8 mouse cellular contexts compared by ENCODE assay signal in the genomic region with DNA sequence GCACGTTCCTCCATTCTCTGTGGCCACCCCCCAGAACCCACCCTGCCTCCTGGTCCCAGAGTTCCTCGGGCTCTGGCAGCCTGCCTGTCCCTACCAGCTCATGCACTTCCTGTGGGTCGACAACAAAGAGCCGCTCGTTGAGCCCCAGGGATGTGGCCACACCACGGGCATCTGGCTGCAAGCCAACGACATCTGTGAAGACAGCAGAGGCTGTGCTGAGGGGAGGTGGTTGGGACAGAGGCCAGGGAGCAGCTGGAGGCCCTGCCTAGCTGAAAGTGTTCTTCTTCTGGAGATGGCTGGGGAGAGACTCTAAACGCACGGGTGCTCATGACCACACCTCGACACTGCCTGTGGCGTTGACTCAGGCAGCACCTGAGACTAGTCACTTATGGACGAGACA. TPM values are rescaled to one million over a fixed set of nuclear protein-coding genes. Genes with fewer than 3 reads are reported as not detected.
DNase-seq lines count a peak whose midpoint lies in the region; ATAC-seq and TF ChIP-seq lines count a peak whose summit lies in the region.

No protein-coding gene starts in this region.

- H3K36me3 ChIP-seq in embryonic facial prominence, embryonic 12.5 days: no peaks in the 10 kb centered on the region
- peaks cover 4% of the 10 kb centered on the region; the same call in 1 of the 2 replicates for H3K36me3 ChIP-seq in heart, embryonic 15.5 days
- H3K36me3 ChIP-seq in lung, embryonic 14.5 days (ENCODE audit: insufficient read depth): no peaks in the 10 kb centered on the region; the same call in 1 of the 2 replicates
- no peaks in the 10 kb centered on the region for H3K36me3 ChIP-seq in neural tube, embryonic 15.5 days

- 30% methylated on average over 12 of the region's 12 CpGs for WGBS in embryonic facial prominence, embryonic 12.5 days
- WGBS in heart, embryonic 15.5 days: 6% methylated on average over 12 of the region's 12 CpGs
- 12% methylated on average over 12 of the region's 12 CpGs for WGBS in lung, embryonic 14.5 days
- WGBS in neural tube, embryonic 15.5 days: 15% methylated on average over 12 of the region's 12 CpGs

- H3K4me2 ChIP-seq in embryonic facial prominence, embryonic 12.5 days (replicated peaks): 0 out of 2 replicates have a peak overlapping the region, but pooled peaks have one; percentile 17
- H3K4me2 ChIP-seq in heart, embryonic 15.5 days: peak overlapping the region; percentile 29
- H3K4me2 ChIP-seq in lung, embryonic 14.5 days: peak overlapping the region; percentile 32
- peak overlapping the region; percentile 6; the same call in 1 of the 2 replicates for H3K4me2 ChIP-seq in neural tube, embryonic 15.5 days

- H3K27me3 ChIP-seq in embryonic facial prominence, embryonic 12.5 days: no peaks in the 10 kb centered on the region
- no peaks in the 10 kb centered on the region for H3K27me3 ChIP-seq in heart, embryonic 15.5 days
- H3K27me3 ChIP-seq in lung, embryonic 14.5 days (ENCODE audit: insufficient read depth, low read length): no peaks in the 10 kb centered on the region
- H3K27me3 ChIP-seq in neural tube, embryonic 15.5 days (replicated peaks): no peaks in the 10 kb centered on the region

- H3K9ac ChIP-seq in embryonic facial prominence, embryonic 12.5 days: no peak overlapping the region
- H3K9ac ChIP-seq in heart, embryonic 15.5 days: no peak overlapping the region
- H3K9ac ChIP-seq in lung, embryonic 14.5 days: no peak overlapping the region
- H3K9ac ChIP-seq in neural tube, embryonic 15.5 days (replicated peaks): 0 out of 2 replicates have a peak overlapping the region, but pooled peaks have one; percentile 5

- peak; percentile 79 for ATAC-seq in embryonic facial prominence, embryonic 12.5 days (ENCODE audit: insufficient number of reproducible peaks, insufficient read depth, low FRiP score, low TSS enrichment)
- ATAC-seq in heart, embryonic 15.5 days (replicated peaks; ENCODE audit: insufficient number of reproducible peaks, insufficient read depth, low FRiP score, low read depth): peak; percentile 84
- peak; percentile 89 for ATAC-seq in lung, embryonic 14.5 days (ENCODE audit: insufficient read depth)
- peak; percentile 77 for ATAC-seq in neural tube, embryonic 15.5 days (ENCODE audit: low FRiP score)

- no peak for TF ChIP-seq CTCF in lung, embryonic 14.5 days (IDR thresholded peaks at IDR 0.05; ENCODE audit: low read depth)

- peaks cover 25% of the 10 kb centered on the region for H3K4me1 ChIP-seq in embryonic facial prominence, embryonic 12.5 days
- H3K4me1 ChIP-seq in heart, embryonic 15.5 days (replicated peaks): peaks cover 70% of the 10 kb centered on the region
- H3K4me1 ChIP-seq in lung, embryonic 14.5 days (ENCODE audit: insufficient read depth): peaks cover 9% of the 10 kb centered on the region
- peaks cover 17% of the 10 kb centered on the region for H3K4me1 ChIP-seq in neural tube, embryonic 15.5 days

- no peak overlapping the region for H3K4me3 ChIP-seq in embryonic facial prominence, embryonic 12.5 days
- H3K4me3 ChIP-seq in heart, embryonic 15.5 days: peak overlapping the region; percentile 20; the same call in 1 of the 2 replicates
- H3K4me3 ChIP-seq in lung, embryonic 14.5 days (ENCODE audit: low read depth, low read length): no peak overlapping the region; the same call in 1 of the 2 replicates
- no peak overlapping the region for H3K4me3 ChIP-seq in neural tube, embryonic 15.5 days (replicated peaks)

- H3K27ac ChIP-seq in embryonic facial prominence, embryonic 12.5 days: peak overlapping the region; percentile 65
- peak overlapping the region; percentile 82 for H3K27ac ChIP-seq in heart, embryonic 15.5 days
- H3K27ac ChIP-seq in lung, embryonic 14.5 days (ENCODE audit: low read depth): peak overlapping the region; percentile 85
- H3K27ac ChIP-seq in neural tube, embryonic 15.5 days (replicated peaks): peak overlapping the region; percentile 54

- DNase-seq in urinary bladder, postnatal 14 days (ENCODE audit: low spot score): peak; percentile 61
- DNase-seq in urinary bladder, adult 2 months (ENCODE audit: low spot score): no peak
- peak; percentile 89 to 91 for DNase-seq in kidney, postnatal 36 days
- DNase-seq in lung, embryonic 14.5 days: peak; percentile 96
- DNase-seq in thymus, adult 18-20 months: peak; percentile 73 to 84

- no peaks in the 10 kb centered on the region for H3K9me3 ChIP-seq in embryonic facial prominence, embryonic 12.5 days
- H3K9me3 ChIP-seq in heart, embryonic 15.5 days (replicated peaks): no peaks in the 10 kb centered on the region
- no peaks in the 10 kb centered on the region for H3K9me3 ChIP-seq in lung, embryonic 14.5 days (ENCODE audit: low read depth, low read length)
- no peaks in the 10 kb centered on the region for H3K9me3 ChIP-seq in neural tube, embryonic 15.5 days (replicated peaks)

RNA-seq across cellular contexts. Expression of gene Rapgef3, which starts 17.1 kb away (rescaled TPM):
- 17.8 and 19.2 TPM in 2 replicates for polyA plus RNA-seq in urinary bladder, adult 2 months (2012; rRNA removed)
- polyA plus RNA-seq in embryonic facial prominence, embryonic 12.5 days (2016; fragmentation: Nextera tagmentation; extraction: Ambion mirVana): 10.5 and 10.8 TPM in 2 replicates
- polyA plus RNA-seq in heart, embryonic 15.5 days (2015; fragmentation: Nextera tagmentation; extraction: Ambion mirVana): 20.0 and 24.0 TPM in 2 replicates
- 14.3 and 17.5 TPM in 2 replicates for polyA plus RNA-seq in lung, embryonic 14.5 days (2014; fragmentation: Nextera tagmentation; extraction: Ambion mirVana)
- 12.5 and 19.5 TPM in 2 replicates for polyA plus RNA-seq in neural tube, embryonic 15.5 days (2015; fragmentation: Nextera tagmentation; extraction: Ambion mirVana)

RNA-seq across cellular contexts. Expression of gene Endou, which starts 19.6 kb away (rescaled TPM):
- polyA plus RNA-seq in urinary bladder, adult 2 months (2012; rRNA removed): 1.7 and 2.1 TPM in 2 replicates
- polyA plus RNA-seq in embryonic facial prominence, embryonic 12.5 days (2016; fragmentation: Nextera tagmentation; extraction: Ambion mirVana): 0.09 and 0.33 TPM in 2 replicates
- 0.86 and 3.5 TPM in 2 replicates for polyA plus RNA-seq in heart, embryonic 15.5 days (2015; fragmentation: Nextera tagmentation; extraction: Ambion mirVana)
- polyA plus RNA-seq in lung, embryonic 14.5 days (2014; fragmentation: Nextera tagmentation; extraction: Ambion mirVana): 0.20 TPM in 1 of 2 replicates, not detected in the other
- polyA plus RNA-seq in neural tube, embryonic 15.5 days (2015; fragmentation: Nextera tagmentation; extraction: Ambion mirVana): 0.15 and 3.5 TPM in 2 replicates

RNA-seq across cellular contexts. Expression of gene Slc48a1, which starts 27.6 kb away (rescaled TPM):
- polyA plus RNA-seq in urinary bladder, adult 2 months (2012; rRNA removed): 72.4 and 91.1 TPM in 2 replicates
- 29.4 and 32.6 TPM in 2 replicates for polyA plus RNA-seq in embryonic facial prominence, embryonic 12.5 days (2016; fragmentation: Nextera tagmentation; extraction: Ambion mirVana)
- polyA plus RNA-seq in heart, embryonic 15.5 days (2015; fragmentation: Nextera tagmentation; extraction: Ambion mirVana): 64.3 and 76.8 TPM in 2 replicates
- polyA plus RNA-seq in lung, embryonic 14.5 days (2014; fragmentation: Nextera tagmentation; extraction: Ambion mirVana): 25.3 and 32.7 TPM in 2 replicates
- 99.0 and 101 TPM in 2 replicates for polyA plus RNA-seq in neural tube, embryonic 15.5 days (2015; fragmentation: Nextera tagmentation; extraction: Ambion mirVana)

RNA-seq across cellular contexts. Expression of gene Rpap3, which starts 45.1 kb away (rescaled TPM):
- polyA plus RNA-seq in urinary bladder, adult 2 months (2012; rRNA removed): 23.5 and 26.0 TPM in 2 replicates
- polyA plus RNA-seq in embryonic facial prominence, embryonic 12.5 days (2016; fragmentation: Nextera tagmentation; extraction: Ambion mirVana): 34.3 and 38.0 TPM in 2 replicates
- 16.8 and 18.7 TPM in 2 replicates for polyA plus RNA-seq in heart, embryonic 15.5 days (2015; fragmentation: Nextera tagmentation; extraction: Ambion mirVana)
- polyA plus RNA-seq in lung, embryonic 14.5 days (2014; fragmentation: Nextera tagmentation; extraction: Ambion mirVana): 37.8 and 40.7 TPM in 2 replicates
- 30.5 and 31.3 TPM in 2 replicates for polyA plus RNA-seq in neural tube, embryonic 15.5 days (2015; fragmentation: Nextera tagmentation; extraction: Ambion mirVana)
